ENCODE assay signal across 7 mouse cellular contexts in the genomic region with DNA sequence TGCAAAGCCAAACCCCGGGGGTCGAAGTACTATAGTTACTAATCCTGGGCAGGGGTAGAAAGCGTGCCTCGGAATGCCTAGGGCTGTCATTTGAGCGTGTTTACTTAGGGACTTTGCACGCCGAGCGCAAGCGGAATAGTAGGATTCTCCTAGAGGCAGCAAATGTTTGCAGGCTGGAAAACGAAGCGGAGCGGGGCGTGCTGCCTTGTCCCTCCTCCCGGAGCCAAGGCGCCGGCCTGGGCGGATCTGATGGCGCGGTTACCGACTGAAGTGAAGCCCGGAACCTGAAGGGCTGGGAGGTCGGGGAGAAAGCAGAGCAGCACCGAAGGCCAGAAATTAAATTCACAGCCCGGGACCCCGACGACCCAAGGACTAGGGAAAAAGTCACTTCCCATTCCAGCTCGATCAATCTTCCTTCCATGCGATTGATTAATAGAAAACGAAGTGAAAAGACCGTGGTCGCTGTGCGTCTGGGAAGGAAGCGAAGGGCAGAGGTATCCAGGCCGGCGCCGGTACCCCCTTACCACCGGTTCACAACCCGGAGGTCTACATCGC. TPM values are rescaled to one million over a fixed set of nuclear protein-coding genes. Genes with fewer than 3 reads are reported as not detected.
DNase-seq lines count a peak whose midpoint lies in the region; ATAC-seq and TF ChIP-seq lines count a peak whose summit lies in the region.

No protein-coding gene starts in this region.

- peak overlapping the region; percentile 17; the same call in 1 of the 2 replicates for H3K4me3 ChIP-seq in embryonic fibroblast, embryonic 13.5 days (ENCODE audit: insufficient read depth, low read length)
- peak overlapping the region; percentile 30 for H3K4me3 ChIP-seq in hindbrain, embryonic 16.5 days (ENCODE audit: low read length)

- peaks cover 46% of the 10 kb centered on the region for H3K27me3 ChIP-seq in hindbrain, embryonic 16.5 days (replicated peaks; ENCODE audit: control insufficient read depth, insufficient read depth, low read length)

- H3K4me1 ChIP-seq in embryonic fibroblast, embryonic 13.5 days (ENCODE audit: control insufficient read depth, insufficient read depth, low read length) = no peaks in the 10 kb centered on the region
- peaks cover 7% of the 10 kb centered on the region; the same call in 1 of the 2 replicates for H3K4me1 ChIP-seq in hindbrain, embryonic 16.5 days (ENCODE audit: control insufficient read depth, insufficient read depth, low read depth, low read length)

- TF ChIP-seq POLR2A in embryonic fibroblast, embryonic 13.5 days (IDR thresholded peaks at IDR 0.05; ENCODE audit: low read depth, low read length) = no peak

- ATAC-seq in hindbrain, embryonic 16.5 days = no peak

- no peak for TF ChIP-seq CTCF in embryonic fibroblast, embryonic 13.5 days (IDR thresholded peaks at IDR 0.05; ENCODE audit: borderline replicate concordance, insufficient read depth, low read length)

- peak overlapping the region; percentile 20 for H3K9ac ChIP-seq in hindbrain, embryonic 16.5 days (ENCODE audit: low read depth, low read length)

- H3K36me3 ChIP-seq in hindbrain, embryonic 16.5 days (ENCODE audit: control insufficient read depth, insufficient read depth, low read length) = no peaks in the 10 kb centered on the region

- H3K27ac ChIP-seq in embryonic fibroblast, embryonic 13.5 days (ENCODE audit: insufficient read depth, low read length) = no peak overlapping the region
- H3K27ac ChIP-seq in hindbrain, embryonic 16.5 days (ENCODE audit: low read depth, low read length) = no peak overlapping the region

- WGBS in hindbrain, embryonic 16.5 days = under 1% methylated on average over 39 of the region's 39 CpGs

- peak overlapping the region; percentile 47 for H3K4me2 ChIP-seq in hindbrain, embryonic 16.5 days (ENCODE audit: low read length)

- H3K9me3 ChIP-seq in hindbrain, embryonic 16.5 days (ENCODE audit: control insufficient read depth, low read length) = no peaks in the 10 kb centered on the region

- peak; percentile 41 to 47 for DNase-seq in thymus, postnatal 36 days
- no peak for DNase-seq in thymus, postnatal 0 days (ENCODE audit: low spot score)
- peak; percentile 56 to 61 for DNase-seq in lung, postnatal 4 days
- no peak for DNase-seq in right cerebral cortex, postnatal 10 days (ENCODE audit: low spot score in 2 of 2)
- DNase-seq in spleen, postnatal 4 days (ENCODE audit: low spot score in 2 of 2) = no peak

RNA-seq across cellular contexts. Expression of gene 4930412O13Rik, which starts 1.4 kb away (rescaled TPM):
- polyA plus RNA-seq in thymus, postnatal 0 days (2015; fragmentation: Nextera tagmentation; extraction: Ambion mirVana) = not detected in 2 replicates
- not detected in 2 replicates for polyA plus RNA-seq in embryonic fibroblast, embryonic 13.5 days (2011; ENCODE audit: insufficient read length, low read depth, missing spikeins)
- polyA plus RNA-seq in hindbrain, embryonic 16.5 days (2015; fragmentation: Nextera tagmentation; extraction: Ambion mirVana) = 0.28 and 0.47 TPM in 2 replicates

RNA-seq across cellular contexts. Expression of gene 9230102O04Rik, which starts 6.9 kb away (rescaled TPM):
- polyA plus RNA-seq in thymus, postnatal 0 days (2015; fragmentation: Nextera tagmentation; extraction: Ambion mirVana) = not detected in 2 replicates
- polyA plus RNA-seq in embryonic fibroblast, embryonic 13.5 days (2011; ENCODE audit: insufficient read length, low read depth, missing spikeins) = not detected in 2 replicates
- polyA plus RNA-seq in hindbrain, embryonic 16.5 days (2015; fragmentation: Nextera tagmentation; extraction: Ambion mirVana) = 0.35 and 1.1 TPM in 2 replicates

RNA-seq across cellular contexts. Expression of gene Gata3, which starts 7.4 kb away (rescaled TPM):
- polyA plus RNA-seq in thymus, postnatal 0 days (2015; fragmentation: Nextera tagmentation; extraction: Ambion mirVana) = 69.7 and 81.2 TPM in 2 replicates
- 3.1 and 4.5 TPM in 2 replicates for polyA plus RNA-seq in embryonic fibroblast, embryonic 13.5 days (2011; ENCODE audit: insufficient read length, low read depth, missing spikeins)
- 27.2 and 33.8 TPM in 2 replicates for polyA plus RNA-seq in hindbrain, embryonic 16.5 days (2015; fragmentation: Nextera tagmentation; extraction: Ambion mirVana)

Comparison
In these comparisons a context has a peak if more than half of its experiments do, and no peak if none do; other contexts are left out.
1. DNase-seq: peak in thymus, postnatal 36 days (2 of 2) and lung, postnatal 4 days (2 of 2); none in thymus, postnatal 0 days (single experiment), right cerebral cortex, postnatal 10 days (0 of 2) and spleen, postnatal 4 days (0 of 2).